Mouse (Mus musculus): ENCODE data around the gene Ehf.

Gene Ehf

DNA sequence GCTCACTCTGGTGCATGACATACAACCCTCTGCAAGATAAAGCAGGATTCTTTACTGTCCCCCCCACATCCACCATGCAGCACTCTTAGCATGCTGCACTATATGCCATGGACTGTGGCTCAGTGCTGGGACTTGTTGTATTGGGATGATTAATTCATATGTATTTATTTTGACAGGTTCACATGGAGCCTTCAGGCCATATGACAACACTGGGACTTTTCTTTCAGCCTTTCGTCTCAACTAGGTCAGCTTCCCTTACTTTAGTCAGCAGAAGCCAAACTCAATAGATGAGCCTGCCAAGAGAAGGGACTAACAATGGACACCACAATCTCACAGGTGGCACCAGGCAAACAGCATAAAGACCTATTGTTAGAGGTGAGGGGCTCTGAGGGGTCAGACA lies 89.5 kb downstream of the Ehf start:
- no peak for DNase-seq (ENCODE audit: low read depth)
